8 mouse cellular contexts compared by ENCODE assay signal in the genomic region with DNA sequence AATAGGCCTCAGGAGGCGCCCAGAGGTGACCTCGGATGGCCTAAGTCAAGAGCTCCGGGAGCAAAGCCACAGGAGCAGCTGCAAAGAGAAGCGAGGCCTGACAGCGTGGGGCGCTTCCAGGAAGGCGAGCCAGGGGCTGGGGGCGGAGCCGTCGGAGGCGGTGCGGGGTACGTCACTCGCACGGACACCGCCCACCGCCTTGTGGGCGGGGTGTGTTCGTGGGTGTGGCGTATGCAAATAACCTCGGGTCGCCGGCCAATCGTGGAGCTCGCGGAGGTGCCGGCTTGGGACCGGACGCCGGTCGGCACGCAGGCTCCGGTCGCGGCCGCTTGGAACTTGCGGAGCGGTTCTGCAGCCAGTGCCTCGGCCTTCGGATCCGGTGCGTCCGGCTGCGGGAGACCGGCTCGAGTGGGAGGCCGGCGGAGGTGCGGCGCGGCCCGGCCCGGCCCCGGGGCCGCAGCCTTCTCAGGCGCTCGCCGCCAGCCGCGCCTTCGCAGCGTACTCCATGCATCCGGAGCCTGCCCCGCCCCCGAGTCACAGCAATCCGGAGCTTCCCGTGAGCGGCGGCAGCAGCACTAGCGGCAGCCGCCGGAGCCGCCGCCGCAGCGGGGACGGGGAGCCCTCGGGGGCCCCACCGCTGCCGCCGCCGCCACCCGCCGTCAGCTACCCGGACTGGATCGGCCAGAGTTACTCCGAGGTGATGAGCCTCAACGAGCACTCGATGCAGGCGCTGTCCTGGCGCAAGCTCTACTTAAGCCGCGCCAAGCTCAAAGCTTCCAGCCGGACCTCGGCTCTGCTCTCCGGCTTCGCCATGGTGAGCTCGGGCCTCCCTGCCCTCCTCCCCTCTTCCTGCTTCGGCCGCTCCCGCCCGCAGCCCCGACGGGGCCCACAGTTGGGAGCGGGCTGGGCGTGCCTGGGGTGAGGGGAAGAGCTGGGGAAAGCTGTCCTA. TPM values are rescaled to one million over a fixed set of nuclear protein-coding genes. Genes with fewer than 3 reads are reported as not detected.
DNase-seq lines count a peak whose midpoint lies in the region; ATAC-seq lines count a peak whose summit lies in the region.

Gene Orai1 (plus strand): TSS at position 322 of the 949 bp plus-strand sequence.

- peak within 1 kb of the TSS; percentile 93 for H3K27ac ChIP-seq in heart, embryonic 10.5 days
- peak within 1 kb of the TSS; percentile 98 for H3K27ac ChIP-seq in kidney, embryonic 15.5 days

- peak; percentile 92 for ATAC-seq in erythroblast, adult 5-6 weeks (replicated peaks; ENCODE audit: low FRiP score, poor library complexity, severe bottlenecking)
- ATAC-seq in kidney, embryonic 15.5 days (replicated peaks; ENCODE audit: low FRiP score): peak; percentile 94
- peak; percentile 90 for ATAC-seq in monocyte, adult 5-6 weeks (replicated peaks; ENCODE audit: insufficient number of reproducible peaks, low FRiP score, low TSS enrichment, poor library complexity, severe bottlenecking)

- H3K9me3 ChIP-seq in heart, embryonic 10.5 days: no peaks in the 10 kb centered on the region
- H3K9me3 ChIP-seq in kidney, embryonic 15.5 days (replicated peaks): no peaks in the 10 kb centered on the region

- peak within 1 kb of the TSS; percentile 88 for H3K9ac ChIP-seq in kidney, embryonic 15.5 days

- H3K36me3 ChIP-seq in heart, embryonic 10.5 days: peaks cover 14% of the 10 kb centered on the region
- H3K36me3 ChIP-seq in kidney, embryonic 15.5 days: no peaks in the 10 kb centered on the region

- H3K4me3 ChIP-seq in heart, embryonic 10.5 days: peak within 1 kb of the TSS; percentile 86
- H3K4me3 ChIP-seq in kidney, embryonic 15.5 days (replicated peaks): peak within 1 kb of the TSS; percentile 91

- no peaks in the 10 kb centered on the region for H3K27me3 ChIP-seq in heart, embryonic 10.5 days (ENCODE audit: insufficient read depth, poor library complexity, severe bottlenecking)
- no peaks in the 10 kb centered on the region for H3K27me3 ChIP-seq in kidney, embryonic 15.5 days

- WGBS in heart, embryonic 10.5 days: under 1% methylated on average over 106 of the region's 106 CpGs
- WGBS in kidney, embryonic 15.5 days: under 1% methylated on average over 104 of the region's 106 CpGs

- H3K4me1 ChIP-seq in heart, embryonic 10.5 days: peaks cover 55% of the 10 kb centered on the region
- H3K4me1 ChIP-seq in kidney, embryonic 15.5 days: peaks cover 53% of the 10 kb centered on the region

- peak; percentile 99 for DNase-seq in B cell, adult 2 months
- DNase-seq in brain, adult 2 months (ENCODE audit: low read depth, low spot score): peak; percentile 99
- peak; percentile 99 for DNase-seq in heart, embryonic 10.5 days (ENCODE audit: low spot score)
- DNase-seq in liver: peak; percentile 100
- peak; percentile 98 for DNase-seq in spleen, postnatal 4 days (ENCODE audit: low spot score in 2 of 2)

- peak within 1 kb of the TSS; percentile 87 for H3K4me2 ChIP-seq in kidney, embryonic 15.5 days

RNA-seq across cellular contexts. Expression of gene Orai1, which starts in this region (rescaled TPM):
- total RNA-seq in erythroblast, adult 5-6 weeks (2015; ENCODE audit: low replicate concordance): 23.6 and 25.1 TPM in 2 replicates
- 0.84 and 7.8 TPM in 2 replicates for total RNA-seq in erythroblast, adult 5-6 weeks (2017; ENCODE audit: low replicate concordance)
- 13.4 and 14.4 TPM in 2 replicates for polyA plus RNA-seq in heart, embryonic 10.5 days (2016; fragmentation: Nextera tagmentation; extraction: Ambion mirVana)
- polyA plus RNA-seq in kidney, embryonic 15.5 days (2015; fragmentation: Nextera tagmentation; extraction: Ambion mirVana): 17.5 and 18.5 TPM in 2 replicates
- total RNA-seq in monocyte, adult 5-6 weeks (2017): 14.6 to 21.8 TPM (median 17.2 TPM) in 3 replicates

Comparison
In these comparisons a context has a peak if more than half of its experiments do, and no peak if none do; other contexts are left out.
1. Peak in every context shown above with its lines: DNase-seq, ATAC-seq, H3K4me3 ChIP-seq and H3K27ac ChIP-seq.